In the genomic region with DNA sequence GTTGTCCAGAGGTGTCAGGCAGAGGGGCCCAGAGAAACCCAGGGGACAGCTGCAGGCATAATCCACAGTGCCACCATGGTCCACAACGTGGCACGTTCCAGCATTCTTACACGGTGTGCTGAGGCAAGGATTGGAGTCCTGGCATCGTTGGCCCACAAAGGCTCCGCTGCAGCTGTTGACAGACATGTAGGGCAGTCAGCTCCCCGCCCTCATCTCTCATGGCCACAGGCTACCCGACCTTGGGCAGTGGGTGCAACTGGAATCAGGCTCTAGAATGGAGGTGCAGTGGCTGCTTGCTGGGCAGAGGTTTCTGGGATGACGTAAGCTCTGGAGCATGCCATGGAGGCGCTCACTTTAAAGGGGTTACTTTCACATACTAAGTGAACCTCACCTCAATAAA, we compare ENCODE assay signal across 11 mouse cellular contexts. TPM values are rescaled to one million over a fixed set of nuclear protein-coding genes. Genes with fewer than 3 reads are reported as not detected.
A peak's percentile ranks its signal among the peaks of the same experiment; 100 is the strongest.
DNase-seq lines count a peak whose midpoint lies in the region; ATAC-seq and TF ChIP-seq lines count a peak whose summit lies in the region.
"Had no signal": no experiment of that assay in that cellular context is flagged by ENCODE, and none has a peak within 500 bp of the region (broad histone marks: within the 10 kb centered on the region; RNA-seq: fewer than 3 reads in every experiment).

No protein-coding gene starts in this region.

- intact Hi-C loops in left cerebral cortex, postnatal 25 days (cut with DNase I), result no loop called here

- peaks cover 21% of the 10 kb centered on the region for H3K36me3 ChIP-seq in kidney, postnatal 0 days (ENCODE audit: insufficient read depth, low read length)
- H3K36me3 ChIP-seq in embryonic facial prominence, embryonic 10.5 days (replicated peaks), result peaks cover 54% of the 10 kb centered on the region
- H3K36me3 ChIP-seq in hindbrain, embryonic 13.5 days, result peaks cover 12% of the 10 kb centered on the region
- peaks cover 5% of the 10 kb centered on the region; the same call in 1 of the 2 replicates for H3K36me3 ChIP-seq in midbrain, postnatal 0 days (ENCODE audit: insufficient read depth, low read length)

- DNase-seq in kidney, postnatal 0 days (ENCODE audit: low spot score), result no peak
- no peak for DNase-seq in kidney, adult 8-10 months
- no peak for DNase-seq in embryonic facial prominence, embryonic 10.5 days (ENCODE audit: low spot score)
- DNase-seq in midbrain, postnatal 0 days (ENCODE audit: low spot score), result no peak
- no peak for DNase-seq in natural killer cell, adult 2 months (ENCODE audit: low spot score in 2 of 2)
- no peak for DNase-seq in left cerebral cortex, postnatal 25 days (ENCODE audit: low spot score in 2 of 2)
- DNase-seq in cerebellum, adult 9-10 months, result no peak
- DNase-seq: cerebellum, adult 11-12 months; gastrocnemius, postnatal 36 days had no signal

- H3K27me3 ChIP-seq in kidney, postnatal 0 days (ENCODE audit: insufficient read depth, low read length), result no peaks in the 10 kb centered on the region
- H3K27me3 ChIP-seq in embryonic facial prominence, embryonic 10.5 days (replicated peaks; ENCODE audit: low read depth, poor library complexity, severe bottlenecking), result no peaks in the 10 kb centered on the region
- H3K27me3 ChIP-seq in hindbrain, embryonic 13.5 days, result no peaks in the 10 kb centered on the region
- no peaks in the 10 kb centered on the region for H3K27me3 ChIP-seq in midbrain, postnatal 0 days (ENCODE audit: insufficient read depth, low read length)
- H3K27me3 ChIP-seq: embryonic facial prominence, embryonic 15.5 days had no signal

- no peak overlapping the region for H3K9ac ChIP-seq in kidney, postnatal 0 days (ENCODE audit: low read depth, low read length)
- H3K9ac ChIP-seq in hindbrain, embryonic 13.5 days, result peak overlapping the region; percentile 60; the same call in 1 of the 2 replicates
- 0 out of 2 replicates have a peak overlapping the region, but pooled peaks have one; percentile 14 for H3K9ac ChIP-seq in midbrain, postnatal 0 days (replicated peaks; ENCODE audit: low read length, poor library complexity, severe bottlenecking)
- H3K9ac ChIP-seq: embryonic facial prominence, embryonic 15.5 days had no signal

- H3K27ac ChIP-seq in kidney, postnatal 0 days, result peak overlapping the region; percentile 82
- H3K27ac ChIP-seq in embryonic facial prominence, embryonic 10.5 days (replicated peaks), result peak overlapping the region; percentile 88
- H3K27ac ChIP-seq in hindbrain, embryonic 13.5 days, result peak overlapping the region; percentile 90
- peak overlapping the region; percentile 78 for H3K27ac ChIP-seq in midbrain, postnatal 0 days (ENCODE audit: low read depth, low read length)
- H3K27ac ChIP-seq: embryonic facial prominence, embryonic 15.5 days had no signal

- no peaks in the 10 kb centered on the region for H3K9me3 ChIP-seq in kidney, postnatal 0 days (replicated peaks; ENCODE audit: low read length)
- no peaks in the 10 kb centered on the region for H3K9me3 ChIP-seq in embryonic facial prominence, embryonic 10.5 days
- H3K9me3 ChIP-seq in hindbrain, embryonic 13.5 days, result no peaks in the 10 kb centered on the region
- no peaks in the 10 kb centered on the region for H3K9me3 ChIP-seq in midbrain, postnatal 0 days (ENCODE audit: low read length)
- H3K9me3 ChIP-seq: embryonic facial prominence, embryonic 15.5 days had no signal

- TF ChIP-seq CTCF in kidney, postnatal 0 days (IDR thresholded peaks at IDR 0.05; ENCODE audit: low read depth), result no peak
- no peak for TF ChIP-seq CTCF in midbrain, postnatal 0 days (IDR thresholded peaks at IDR 0.05)

- no peak overlapping the region for H3K4me3 ChIP-seq in kidney, postnatal 0 days (replicated peaks; ENCODE audit: low read depth, low read length)
- peak overlapping the region; percentile 21; the same call in 1 of the 2 replicates for H3K4me3 ChIP-seq in embryonic facial prominence, embryonic 10.5 days
- no peak overlapping the region for H3K4me3 ChIP-seq in hindbrain, embryonic 13.5 days
- no peak overlapping the region for H3K4me3 ChIP-seq in midbrain, postnatal 0 days (ENCODE audit: low read depth, low read length)
- H3K4me3 ChIP-seq: embryonic facial prominence, embryonic 15.5 days had no signal

- peaks cover 86% of the 10 kb centered on the region for H3K4me1 ChIP-seq in kidney, postnatal 0 days (replicated peaks; ENCODE audit: insufficient read depth, low read length)
- H3K4me1 ChIP-seq in embryonic facial prominence, embryonic 10.5 days, result peaks cover 79% of the 10 kb centered on the region
- peaks cover 97% of the 10 kb centered on the region for H3K4me1 ChIP-seq in hindbrain, embryonic 13.5 days (replicated peaks)
- peaks cover 34% of the 10 kb centered on the region for H3K4me1 ChIP-seq in midbrain, postnatal 0 days (ENCODE audit: insufficient read depth, low read length)

- ATAC-seq in kidney, postnatal 0 days (replicated peaks; ENCODE audit: low FRiP score, low read depth), result no peak
- ATAC-seq in hindbrain, embryonic 13.5 days (ENCODE audit: low FRiP score), result no peak; the same call in 1 of the 2 replicates
- ATAC-seq in midbrain, postnatal 0 days (ENCODE audit: low FRiP score), result no peak

- H3K4me2 ChIP-seq in kidney, postnatal 0 days (ENCODE audit: low read length), result no peak overlapping the region
- H3K4me2 ChIP-seq in hindbrain, embryonic 13.5 days, result peak overlapping the region; percentile 45
- peak overlapping the region; percentile 13 for H3K4me2 ChIP-seq in midbrain, postnatal 0 days (ENCODE audit: low read depth, low read length, poor library complexity, severe bottlenecking)
- H3K4me2 ChIP-seq: embryonic facial prominence, embryonic 15.5 days had no signal

- WGBS in kidney, postnatal 0 days, result 70% methylated on average over 9 of the region's 9 CpGs
- WGBS in embryonic facial prominence, embryonic 10.5 days, result 86% methylated on average over 9 of the region's 9 CpGs
- WGBS in hindbrain, embryonic 13.5 days, result 37% methylated on average over 9 of the region's 9 CpGs
- 33% methylated on average over 9 of the region's 9 CpGs for WGBS in midbrain, postnatal 0 days

RNA-seq across cellular contexts. Expression of gene Notch1, which starts 31.2 kb away (rescaled TPM):
- 12.1 and 12.9 TPM in 2 replicates for polyA plus RNA-seq in kidney, postnatal 0 days (2015; fragmentation: Nextera tagmentation; extraction: Ambion mirVana)
- polyA plus RNA-seq in embryonic facial prominence, embryonic 10.5 days (2016; fragmentation: Nextera tagmentation; extraction: Ambion mirVana), result 17.1 and 20.3 TPM in 2 replicates
- polyA plus RNA-seq in hindbrain, embryonic 13.5 days (2015; fragmentation: Nextera tagmentation; extraction: Ambion mirVana), result 17.5 and 19.2 TPM in 2 replicates
- 48.9 and 65.8 TPM in 2 replicates for total RNA-seq in midbrain, postnatal 0 days (2014; rRNA removed)
- 6.8 and 7.6 TPM in 2 replicates for polyA plus RNA-seq in midbrain, postnatal 0 days (2015; fragmentation: Nextera tagmentation; extraction: Ambion mirVana)
- total RNA-seq in left cerebral cortex, postnatal 25 days (2021), result 10 to 100 TPM; 17.4 to 28.9 TPM

RNA-seq across cellular contexts. Expression of gene Sec16a, which starts 40.3 kb away (rescaled TPM):
- polyA plus RNA-seq in kidney, postnatal 0 days (2015; fragmentation: Nextera tagmentation; extraction: Ambion mirVana), result 16.4 and 16.6 TPM in 2 replicates
- polyA plus RNA-seq in embryonic facial prominence, embryonic 10.5 days (2016; fragmentation: Nextera tagmentation; extraction: Ambion mirVana), result 30.4 and 32.1 TPM in 2 replicates
- polyA plus RNA-seq in hindbrain, embryonic 13.5 days (2015; fragmentation: Nextera tagmentation; extraction: Ambion mirVana), result 18.3 and 18.5 TPM in 2 replicates
- total RNA-seq in midbrain, postnatal 0 days (2014; rRNA removed), result 63.3 and 76.7 TPM in 2 replicates
- 9.9 and 12.6 TPM in 2 replicates for polyA plus RNA-seq in midbrain, postnatal 0 days (2015; fragmentation: Nextera tagmentation; extraction: Ambion mirVana)
- total RNA-seq in left cerebral cortex, postnatal 25 days (2021), result 10 to 100 TPM; 43.1 to 49.2 TPM
